Mouse (Mus musculus) embryonic fibroblast, embryonic 13.5 days (primary cell): ENCODE data around the gene Car5a. TPM values are rescaled to one million over a fixed set of nuclear protein-coding genes. Genes with fewer than 3 reads are reported as not detected.

Experiments
- H3K27ac ChIP-seq: 2 replicates; pipeline ENCODE4 v1.5.1; 2012; ENCODE audit warnings: low read length, control low read depth, inconsistent platforms; ENCODE audit not compliant: insufficient read depth
- H3K4me1 ChIP-seq: 2 replicates; pipeline ENCODE4 v1.6.1; 2011; ENCODE audit warnings: low read length; ENCODE audit not compliant: control insufficient read depth, insufficient read depth
- H3K4me3 ChIP-seq: 2 replicates; pipeline ENCODE4 v1.5.1; 2011; ENCODE audit warnings: mild to moderate bottlenecking, control low read depth, low read length; ENCODE audit not compliant: insufficient read depth
- CTCF ChIP-seq: IDR thresholded peaks from 2 replicates; pipeline ENCODE4 v1.5.1; 2011; ENCODE audit warnings: mild to moderate bottlenecking, control low read depth, low read length, moderate library complexity, borderline replicate concordance; ENCODE audit not compliant: insufficient read depth
- POLR2A ChIP-seq: IDR thresholded peaks from 2 replicates; pipeline ENCODE4 v1.6.1; 2011; ENCODE audit warnings: low read depth, mild to moderate bottlenecking, control low read depth, low read length, moderate library complexity
- polyA plus RNA-seq: library from polyadenylated mRNA; stranded (reverse); fragments of >200 nt; gene quantifications from 2 replicates; pipeline ENCODE4 v1.2.4, GENCODE M21; 2011; ENCODE audit warnings: low read depth; ENCODE audit not compliant: missing spikeins, insufficient read length

Gene Car5a
- polyA plus RNA-seq, 1 experiment, result 3.5 TPM

DNA sequence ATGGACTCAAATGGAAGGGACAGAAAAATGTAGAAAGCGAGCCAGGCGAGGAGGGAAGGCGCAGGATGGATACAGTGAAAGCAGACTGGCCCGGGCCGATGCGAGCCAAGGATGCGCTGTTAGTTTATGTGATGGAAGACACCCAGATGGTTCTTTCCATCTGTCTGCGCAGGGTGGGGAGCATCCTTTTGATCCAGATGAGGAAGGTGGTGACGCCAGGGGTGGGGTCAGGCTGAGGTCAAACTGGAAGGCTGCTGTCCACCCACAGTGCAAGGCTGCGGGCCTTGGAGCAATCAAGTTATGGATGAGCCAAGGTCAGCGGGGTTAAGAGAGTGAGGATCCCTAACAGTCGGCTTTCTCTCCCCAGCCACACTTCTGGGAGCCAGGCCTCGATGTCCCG, 8.3 kb downstream of the Car5a start:
- Histone ChIP-seq H3K27ac (no peak overlapping the region), H3K4me3 (no peak overlapping the region), H3K4me1 (no peaks in the 10 kb centered on the region)
- TF ChIP-seq POLR2A (no peak), CTCF (no peak)

DNA sequence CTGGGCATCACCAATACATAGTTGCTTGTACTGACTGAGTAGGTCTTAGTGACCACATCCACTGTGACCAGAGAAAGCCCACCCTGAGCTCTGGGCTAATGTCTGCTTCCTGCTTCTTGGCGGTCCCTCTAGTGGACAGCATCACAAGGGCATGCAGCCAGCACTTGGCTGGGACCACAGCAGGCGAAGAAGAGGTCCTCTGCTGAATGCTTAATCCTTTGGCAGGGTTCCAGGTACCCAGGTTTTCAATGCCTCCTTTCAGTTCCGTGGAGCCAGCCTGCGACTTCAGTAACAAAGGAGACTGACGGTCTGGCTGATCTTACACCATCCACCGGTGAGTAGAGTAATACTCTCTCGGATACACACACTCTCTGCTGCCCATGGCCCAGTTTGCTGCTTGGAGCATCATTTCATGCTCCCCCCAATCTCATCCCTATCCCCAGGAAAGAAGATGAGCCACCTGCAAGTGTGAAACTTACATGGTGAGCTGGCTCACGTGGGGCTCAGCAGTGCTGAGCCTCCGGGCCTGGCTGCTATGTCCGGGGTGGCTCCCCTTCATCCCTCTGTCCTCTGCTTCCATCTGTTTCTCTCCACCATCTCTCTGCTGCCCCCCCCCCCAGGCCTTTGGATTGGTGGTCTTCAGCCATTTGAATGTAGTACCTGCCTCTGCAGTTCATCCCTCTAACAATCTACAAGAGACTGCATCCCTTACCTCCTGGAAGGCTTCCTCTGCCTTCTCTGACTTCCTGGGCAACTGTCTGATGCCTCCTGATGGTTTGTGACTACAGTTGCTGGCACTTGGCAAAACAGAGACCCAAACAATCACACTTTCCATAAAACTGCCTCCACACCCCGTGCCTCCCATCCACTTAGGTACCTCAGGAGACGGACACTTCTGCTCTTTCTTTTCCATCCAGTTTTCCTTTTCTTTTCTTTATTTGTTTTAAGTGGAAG, 9.1 kb downstream of the Car5a start:
- TF ChIP-seq CTCF (no peak), POLR2A (no peak)
- no peaks in the 10 kb centered on the region for H3K4me1 ChIP-seq
- H3K4me3 ChIP-seq, result no peak overlapping the region
- no peak overlapping the region for H3K27ac ChIP-seq

DNA sequence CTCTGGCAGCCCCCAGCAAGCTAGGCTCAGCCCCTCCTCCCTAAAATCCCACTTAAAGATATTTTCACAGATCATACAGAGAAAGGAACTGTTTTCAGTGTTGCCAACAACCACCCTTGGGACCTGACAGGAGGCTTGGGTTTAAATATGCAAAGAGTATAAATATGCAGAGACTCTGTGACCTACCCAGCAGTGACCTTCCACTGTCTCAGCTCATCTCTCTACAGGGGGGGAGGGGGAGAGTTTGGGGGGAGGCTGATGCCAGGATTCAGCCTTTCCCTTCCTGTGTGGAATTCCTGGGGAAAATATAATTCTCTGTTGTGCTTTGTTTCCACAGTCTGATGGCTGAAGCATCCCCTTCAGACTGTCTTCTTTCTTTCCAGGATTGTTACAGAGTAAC, 9.8 kb downstream of the Car5a start:
- Histone ChIP-seq H3K4me3 (no peak overlapping the region), H3K4me1 (no peaks in the 10 kb centered on the region), H3K27ac (no peak overlapping the region)
- no peak for TF ChIP-seq CTCF
- no peak for TF ChIP-seq POLR2A

DNA sequence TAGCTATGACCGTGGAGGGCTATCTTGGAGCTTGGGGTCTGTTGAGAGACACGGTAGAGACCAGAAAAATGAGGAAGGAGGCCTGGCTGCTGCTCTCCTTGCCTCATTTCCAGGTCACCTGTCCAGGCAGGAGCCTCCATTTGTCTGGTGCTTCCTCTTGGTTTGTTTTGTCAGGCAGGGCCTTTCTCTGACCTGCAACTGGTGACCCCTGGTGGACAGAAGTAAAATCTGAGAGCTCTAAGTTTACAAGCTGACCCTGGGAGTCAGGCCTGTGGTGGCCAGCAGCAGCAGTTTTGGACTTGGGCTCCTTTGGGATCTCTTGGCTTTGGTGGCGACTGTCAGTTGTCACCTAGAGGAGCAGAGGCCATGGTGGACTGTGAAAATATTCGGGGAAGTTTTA, 10.2 kb downstream of the Car5a start:
- no peak overlapping the region for H3K4me3 ChIP-seq
- H3K4me1 ChIP-seq, result no peaks in the 10 kb centered on the region
- no peak for TF ChIP-seq POLR2A
- no peak for TF ChIP-seq CTCF
- no peak overlapping the region for H3K27ac ChIP-seq

DNA sequence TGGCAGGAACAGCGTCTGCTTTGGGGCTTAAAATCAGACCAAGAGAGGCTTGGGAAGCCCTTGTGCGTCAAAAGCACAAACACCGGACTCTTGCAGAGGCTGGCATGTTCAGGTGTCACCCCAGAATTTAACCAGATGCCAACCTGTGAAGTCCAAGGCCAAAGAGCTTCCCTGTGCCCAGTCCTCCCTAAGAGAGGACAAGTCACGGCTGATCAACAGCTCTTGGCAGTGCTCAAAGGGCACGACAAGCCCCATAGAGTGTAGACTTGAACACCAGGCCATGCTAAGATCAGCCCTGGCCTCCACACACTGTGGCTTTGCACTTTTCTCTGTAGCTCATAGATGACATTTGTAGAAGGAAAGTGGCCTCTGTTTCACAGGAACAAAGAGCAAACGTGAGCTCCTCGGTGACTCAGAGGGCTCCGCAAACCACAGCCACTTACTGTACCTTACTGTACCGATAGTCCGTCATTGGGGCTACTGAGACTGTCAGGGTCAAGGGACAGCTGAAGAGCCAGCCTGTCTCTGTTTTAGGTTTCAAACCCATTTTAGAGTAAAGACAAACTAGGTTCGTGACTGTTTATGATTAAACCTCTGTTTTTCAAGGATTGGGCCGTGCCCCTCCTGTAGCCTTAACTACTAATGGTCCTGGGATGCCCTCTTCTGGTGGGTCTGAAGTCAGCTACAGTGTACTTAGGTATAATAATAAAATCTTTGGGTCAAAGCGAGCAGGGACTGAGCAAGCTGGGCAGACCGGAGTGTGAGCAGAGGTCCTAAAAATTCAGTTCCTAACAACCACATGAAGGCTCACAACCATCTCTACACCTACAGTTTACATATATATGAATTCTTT, 11.8 kb downstream of the Car5a start:
- H3K4me1 ChIP-seq, result no peaks in the 10 kb centered on the region
- H3K4me3 ChIP-seq, result no peak overlapping the region
- TF ChIP-seq CTCF (no peak), POLR2A (no peak)
- no peak overlapping the region for H3K27ac ChIP-seq

DNA sequence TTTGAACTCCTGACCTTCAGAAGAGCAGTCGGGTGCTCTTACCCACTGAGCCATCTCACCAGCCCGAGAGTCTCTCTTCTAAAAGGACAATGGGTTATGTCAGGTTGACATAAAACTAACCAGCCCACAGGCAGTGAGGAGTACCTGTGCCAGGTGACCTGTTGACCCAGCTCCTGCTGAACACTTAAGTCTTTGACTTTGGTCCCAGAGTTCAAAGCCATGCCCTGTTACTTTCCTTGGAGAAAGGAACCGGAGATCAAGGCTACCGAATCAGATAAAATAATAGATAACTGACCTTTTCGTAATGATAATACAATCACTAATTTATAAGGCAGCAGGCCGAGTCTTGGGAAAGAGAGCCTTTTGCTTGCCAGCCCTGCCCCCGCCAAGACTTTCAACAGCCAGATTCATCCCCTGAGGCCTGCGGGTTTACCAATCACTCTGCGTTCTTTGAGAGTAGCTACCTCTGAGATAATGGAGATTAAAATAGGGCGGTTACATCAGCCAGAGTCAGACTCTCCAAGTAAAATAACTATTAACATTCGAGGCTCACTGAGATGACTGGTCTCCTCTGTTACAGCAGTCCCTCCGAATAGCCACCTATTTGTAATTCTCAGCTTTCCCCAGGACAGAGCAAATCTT, 12.6 kb downstream of the Car5a start:
- Histone ChIP-seq H3K27ac (no peak overlapping the region), H3K4me1 (no peaks in the 10 kb centered on the region), H3K4me3 (no peak overlapping the region)
- no peak for TF ChIP-seq CTCF
- TF ChIP-seq POLR2A, result no peak

DNA sequence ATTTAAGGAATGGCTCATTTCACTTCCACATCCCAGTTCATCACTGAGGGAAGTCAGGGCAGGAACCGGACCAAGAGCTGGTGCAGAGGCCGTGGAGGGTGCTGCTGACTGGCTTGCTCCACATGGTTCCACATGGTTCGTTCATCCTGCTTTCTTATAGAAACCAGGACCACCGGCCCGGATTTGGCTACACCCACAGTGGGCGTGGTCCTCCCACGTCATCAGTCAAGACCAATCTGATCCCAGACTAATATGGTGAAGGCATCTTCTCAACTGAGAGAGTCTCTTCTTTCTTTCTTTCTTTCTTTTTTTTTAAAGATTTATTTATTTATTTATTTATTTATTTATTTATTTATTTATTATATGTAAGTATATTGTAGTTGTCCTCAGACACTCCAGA, 13.1 kb downstream of the Car5a start:
- TF ChIP-seq CTCF (no peak), POLR2A (no peak)
- Histone ChIP-seq H3K27ac (no peak overlapping the region), H3K4me1 (no peaks in the 10 kb centered on the region), H3K4me3 (no peak overlapping the region)

DNA sequence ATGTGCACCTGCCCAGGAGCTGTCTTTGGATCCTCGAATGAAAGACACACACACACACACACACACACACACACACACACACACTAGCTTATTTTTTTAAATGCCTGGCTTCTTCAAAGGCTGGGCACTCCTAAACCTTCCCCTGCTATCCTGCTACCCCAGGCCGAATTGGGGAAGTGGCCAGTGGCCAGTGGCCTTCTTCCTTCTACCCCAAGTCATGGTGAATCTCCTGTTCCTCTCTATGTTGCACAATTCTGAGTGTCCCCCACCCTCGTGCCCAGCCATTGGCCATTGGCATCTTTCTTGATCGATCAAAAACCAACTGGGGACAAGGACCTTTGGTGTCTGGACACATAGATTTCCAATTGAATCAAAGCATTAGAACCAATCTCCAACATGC, 14.7 kb downstream of the Car5a start:
- Histone ChIP-seq H3K4me1 (no peaks in the 10 kb centered on the region), H3K27ac (no peak overlapping the region), H3K4me3 (no peak overlapping the region)
- TF ChIP-seq POLR2A (no peak), CTCF (no peak)

DNA sequence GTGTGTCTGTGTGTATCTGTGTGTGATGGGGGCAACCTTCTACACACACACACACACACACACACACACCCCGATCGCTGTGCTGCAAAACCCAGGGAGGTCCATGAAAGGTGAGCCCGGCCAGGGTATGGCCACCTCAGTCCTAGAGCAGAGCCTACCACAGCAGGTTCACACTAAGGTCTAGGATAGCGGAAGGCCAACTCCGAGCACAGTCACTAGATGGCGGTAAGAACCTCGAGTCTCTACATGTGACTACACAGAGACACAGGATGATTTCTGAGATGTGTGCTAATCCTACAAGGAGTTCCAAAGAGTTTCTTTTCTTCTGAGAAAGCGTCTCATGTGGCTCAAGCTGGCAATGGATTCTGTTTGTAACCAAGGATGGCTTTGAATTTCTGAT, 17.4 kb downstream of the Car5a start:
- TF ChIP-seq POLR2A, result no peak
- peak; percentile 61; the same call in 1 of the 2 replicates for TF ChIP-seq CTCF
- Histone ChIP-seq H3K27ac (no peak overlapping the region), H3K4me3 (no peak overlapping the region), H3K4me1 (no peaks in the 10 kb centered on the region)

DNA sequence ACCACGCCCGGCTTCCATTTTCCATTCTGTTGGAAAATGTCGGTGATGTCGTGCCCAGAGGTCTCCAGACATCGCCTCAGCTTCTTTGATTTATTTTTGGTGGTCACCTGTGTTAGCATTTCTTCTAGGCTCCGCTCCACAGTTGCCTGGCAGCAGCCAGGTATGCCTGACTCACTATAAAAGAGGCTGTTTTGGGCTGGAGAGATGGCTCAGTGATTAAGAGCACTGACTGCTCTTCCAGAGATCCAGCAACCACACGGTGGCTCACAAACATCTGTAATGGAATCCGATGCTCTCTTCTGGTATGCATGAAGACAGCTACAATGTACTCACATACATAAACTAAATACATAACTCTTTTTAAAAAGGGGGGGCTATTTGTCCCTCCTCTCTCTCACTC, 18.4 kb downstream of the Car5a start:
- Histone ChIP-seq H3K4me3 (no peak overlapping the region), H3K27ac (no peak overlapping the region), H3K4me1 (no peaks in the 10 kb centered on the region)
- TF ChIP-seq CTCF, result no peak
- no peak for TF ChIP-seq POLR2A

DNA sequence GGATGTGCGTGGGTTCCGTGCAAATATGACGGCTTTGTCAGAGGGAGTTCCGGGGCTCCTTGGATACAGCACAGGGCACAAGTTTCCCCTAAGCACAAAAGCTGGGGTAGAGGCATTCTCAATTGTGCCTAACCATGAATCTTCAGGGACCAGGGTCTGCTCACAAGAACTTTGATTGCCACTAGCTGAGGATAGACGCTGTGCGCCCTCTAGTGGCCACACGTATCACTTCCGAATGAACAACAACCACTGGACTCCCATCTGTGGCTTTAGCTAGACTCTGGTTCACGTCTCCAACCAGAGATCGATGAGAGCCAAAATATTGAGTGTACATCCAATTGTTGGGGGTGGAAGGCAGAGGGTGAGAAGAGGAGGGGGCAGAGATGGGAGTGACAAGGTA, 19.1 kb downstream of the Car5a start:
- TF ChIP-seq POLR2A, result no peak
- TF ChIP-seq CTCF, result peak; percentile 87; the same call in 1 of the 2 replicates
- Histone ChIP-seq H3K27ac (no peak overlapping the region), H3K4me1 (no peaks in the 10 kb centered on the region), H3K4me3 (no peak overlapping the region)
